Mouse (Mus musculus): ENCODE results near the gene Fance. TPM values are rescaled to one million over a fixed set of nuclear protein-coding genes. Genes with fewer than 3 reads are reported as not detected.
"Not testable (repeated sequence)": the region's sequence is repeated elsewhere in the genome, so short reads cannot be mapped to it uniquely, and the experiment has no call there.

Gene Fance
- polyA plus RNA-seq, 3 experiments from 2014 or later = 3.2 to 8.3 (median 6.6) TPM

DNA sequence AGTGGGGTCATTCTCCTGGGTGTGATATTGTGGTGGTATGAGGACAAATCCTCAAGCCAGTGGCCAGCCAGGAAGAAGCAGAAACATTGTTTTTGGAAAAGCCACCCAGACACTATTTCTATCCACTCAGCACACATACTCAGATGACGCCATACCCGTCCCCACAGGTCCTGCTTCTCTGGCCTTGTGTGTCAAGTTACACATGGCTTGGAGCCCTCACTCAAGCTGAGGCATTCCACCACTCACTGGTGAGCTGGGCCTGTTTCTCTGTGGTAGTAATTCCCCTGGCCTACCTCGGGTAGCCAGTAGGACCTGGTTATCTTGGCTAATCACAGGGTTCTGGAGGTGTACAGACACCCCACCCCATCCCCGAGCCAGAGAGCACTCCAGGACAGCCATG lies 19.6 kb upstream of the Fance start:
- no peak for ATAC-seq

GRCm38 (mm10) chr17:28294449-28295333 lies 18.6 kb upstream of the Fance start:
- ATAC-seq = no peak

GRCm38 (mm10) chr17:28298888-28299287 lies 14.4 kb upstream of the Fance start:
- no peak for ATAC-seq

GRCm38 (mm10) chr17:28299669-28300320 lies 13.5 kb upstream of the Fance start:
- ATAC-seq = no peak

DNA sequence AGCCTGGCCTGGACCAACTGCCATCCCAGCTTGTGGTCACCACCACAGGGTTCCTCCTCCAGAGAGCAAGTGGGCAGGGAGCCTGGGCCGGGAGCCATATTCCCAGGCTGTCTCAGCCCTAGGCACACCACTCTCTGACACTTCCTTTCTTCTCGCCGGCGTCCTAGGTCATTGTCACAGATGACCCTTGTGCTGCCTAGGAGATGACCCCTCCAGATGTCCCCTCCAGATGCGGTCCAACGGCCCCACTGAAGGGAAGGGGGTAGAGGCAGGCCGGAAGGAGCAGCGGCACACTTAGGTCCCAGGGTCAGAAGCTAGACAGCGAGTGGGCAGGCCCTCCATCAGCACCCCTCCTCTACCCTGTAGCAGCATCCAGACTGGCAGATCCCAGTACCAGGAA lies 13.0 kb upstream of the Fance start:
- ATAC-seq = no peak

DNA sequence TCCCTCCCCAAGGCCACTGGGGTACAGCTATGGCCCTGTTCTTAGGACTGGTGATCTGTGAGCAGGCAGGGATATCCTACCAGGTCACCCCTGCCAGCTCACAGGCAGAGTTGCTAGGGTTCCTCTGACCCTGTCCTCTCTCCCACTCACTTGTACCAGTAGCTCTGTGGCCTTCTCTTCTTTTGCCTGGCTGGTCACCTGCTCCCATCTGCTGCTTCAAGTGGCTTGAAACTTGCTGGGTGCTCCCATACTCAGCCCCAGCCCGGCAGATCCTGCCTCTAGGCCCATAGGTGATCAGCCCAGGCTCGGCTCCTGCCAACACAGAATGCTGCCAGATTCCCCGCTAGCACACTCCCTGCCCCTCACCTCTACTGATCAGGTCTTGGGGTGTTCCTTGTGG lies 12.5 kb upstream of the Fance start:
- ATAC-seq = no peak

DNA sequence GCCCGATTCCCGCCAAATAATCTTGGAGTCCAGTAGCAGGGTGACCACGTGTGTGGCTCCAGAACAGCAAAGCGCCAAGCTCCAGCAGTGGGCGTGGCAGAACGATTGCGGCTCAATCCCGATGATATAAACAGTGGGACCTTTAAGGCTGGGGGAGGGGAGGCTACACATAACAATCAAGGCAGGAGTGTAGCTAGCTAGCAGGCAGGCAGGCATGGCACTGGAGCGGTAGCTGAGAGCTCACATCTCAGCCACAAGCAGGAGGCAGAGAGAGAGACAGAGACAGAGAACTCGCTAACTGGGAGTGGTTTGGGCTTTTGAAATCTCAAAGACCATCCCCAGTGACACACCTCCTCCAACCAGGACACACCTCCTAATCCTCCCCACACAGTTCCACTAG lies 8.1 kb upstream of the Fance start:
- ATAC-seq = no peak

- ATAC-seq = peak; percentile 37
Measured at GRCm38 (mm10) chr17:28308297-28309195, 4.8 kb upstream of the Fance start.

GRCm38 (mm10) chr17:28310831-28311230 lies 2.5 kb upstream of the Fance start:
- no peak for ATAC-seq

DNA sequence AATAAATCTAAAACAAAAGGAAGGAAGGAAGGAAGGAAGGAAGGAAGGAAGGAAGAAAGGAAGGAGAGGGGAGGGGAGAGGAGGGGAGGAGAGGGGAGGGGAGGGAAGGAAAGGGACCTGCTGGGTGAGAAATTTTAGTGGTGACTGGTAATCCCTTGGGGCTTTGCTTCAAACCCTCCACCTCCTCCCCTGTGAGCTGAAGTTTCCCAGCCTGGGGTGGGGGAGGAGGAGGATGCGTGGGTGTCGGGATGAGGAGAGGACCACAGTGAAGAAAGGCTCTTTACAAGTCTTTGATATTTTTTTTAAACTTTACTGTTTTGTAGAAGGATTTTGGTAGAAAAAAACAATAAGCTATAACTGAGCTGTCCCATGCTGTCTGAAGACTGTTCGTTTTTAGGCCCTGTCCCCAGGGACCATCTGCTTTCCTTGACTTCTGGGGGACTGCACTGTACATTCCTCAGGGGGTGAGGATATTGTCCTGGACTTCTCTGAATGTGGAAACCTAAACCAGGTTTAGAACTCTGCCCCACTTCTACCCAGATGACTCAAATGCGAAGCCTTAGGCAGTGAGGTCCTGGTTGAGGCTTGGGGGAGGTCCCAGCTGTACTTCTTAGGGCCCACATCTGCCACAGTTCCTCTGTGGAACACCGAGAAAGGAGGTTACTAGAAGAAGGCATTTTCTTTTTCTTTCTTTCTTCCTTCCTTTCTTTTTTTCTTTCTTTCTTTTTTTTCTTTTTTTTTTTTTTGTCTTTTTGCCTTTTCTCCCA lies 1.8 kb upstream of the Fance start:
- ATAC-seq = no peak

- ATAC-seq = no peak
Measured at GRCm38 (mm10) chr17:28312232-28313211, 797 bp upstream of the Fance start.

- no peak for ATAC-seq
Measured at GRCm38 (mm10) chr17:28313880-28314225, 534 bp downstream of the Fance start.

DNA sequence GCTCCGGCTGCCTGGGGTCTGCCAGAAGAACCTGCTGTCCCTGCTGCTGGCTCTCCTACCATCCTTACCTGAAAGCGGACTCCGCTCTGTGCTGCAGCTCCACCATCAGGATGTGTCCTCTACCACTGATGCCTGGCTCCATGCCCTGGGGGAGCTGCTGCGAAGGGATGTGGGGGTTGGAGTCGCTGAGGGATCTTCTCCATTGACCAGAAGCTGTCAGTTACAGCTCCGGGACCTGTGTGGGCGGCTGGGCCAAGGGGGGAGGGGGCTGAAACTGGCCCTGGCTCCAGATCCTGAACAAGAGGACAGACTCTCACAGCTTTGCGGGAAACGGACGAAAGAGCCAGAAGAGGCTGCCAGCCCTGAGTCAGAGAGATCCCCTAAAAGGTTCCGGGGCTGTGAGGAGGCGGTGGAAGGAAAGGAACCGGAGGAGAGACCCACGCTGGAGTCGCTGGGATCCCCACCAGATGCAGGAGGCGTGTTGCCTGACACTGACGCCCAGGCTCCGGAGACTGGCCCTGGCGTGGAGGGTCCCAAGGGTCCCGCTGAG lies 2.4 kb downstream of the Fance start:
- ATAC-seq = no peak

GRCm38 (mm10) chr17:28316476-28316875 lies 3.2 kb downstream of the Fance start:
- no peak for ATAC-seq

DNA sequence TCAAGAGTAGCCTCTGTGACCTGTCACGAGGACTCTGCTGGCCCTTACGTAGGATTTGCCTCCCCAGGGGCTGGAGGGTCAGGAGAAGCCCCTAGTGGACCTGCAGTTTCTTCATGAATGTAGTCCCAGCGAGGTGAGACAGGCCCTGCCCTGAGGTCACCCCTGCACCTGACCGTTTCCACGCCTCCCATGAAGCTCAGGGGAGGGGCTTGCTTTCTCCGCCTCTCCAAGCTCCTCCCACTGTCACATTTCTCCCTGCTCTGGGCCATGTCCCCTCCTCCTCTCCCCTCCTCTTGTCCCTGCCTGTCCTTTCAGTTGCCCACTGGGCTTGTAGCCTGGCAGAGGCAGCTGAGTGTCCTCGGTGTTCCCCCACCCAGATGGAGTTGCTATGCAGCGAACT lies 3.8 kb downstream of the Fance start:
- no peak for ATAC-seq

DNA sequence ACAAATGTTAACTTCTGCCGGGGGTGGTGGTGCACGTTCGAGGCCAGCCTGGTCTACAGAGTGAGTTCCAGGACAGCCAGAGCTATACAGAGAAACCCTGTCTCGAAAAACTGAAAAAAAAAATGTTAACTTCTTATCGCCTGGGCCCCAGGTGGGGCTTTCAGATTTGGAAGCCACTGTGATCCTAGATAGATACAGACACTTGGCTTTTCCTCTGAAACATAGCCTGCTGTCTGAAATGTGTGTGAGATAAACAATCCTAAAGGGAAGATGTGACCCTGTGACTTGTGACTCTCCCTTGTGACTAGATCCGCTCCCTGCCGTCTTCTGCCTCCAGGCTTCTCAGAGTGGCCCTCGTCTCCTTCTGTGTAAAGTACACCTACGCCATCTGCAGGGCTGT lies 4.4 kb downstream of the Fance start:
- ATAC-seq = no peak

DNA sequence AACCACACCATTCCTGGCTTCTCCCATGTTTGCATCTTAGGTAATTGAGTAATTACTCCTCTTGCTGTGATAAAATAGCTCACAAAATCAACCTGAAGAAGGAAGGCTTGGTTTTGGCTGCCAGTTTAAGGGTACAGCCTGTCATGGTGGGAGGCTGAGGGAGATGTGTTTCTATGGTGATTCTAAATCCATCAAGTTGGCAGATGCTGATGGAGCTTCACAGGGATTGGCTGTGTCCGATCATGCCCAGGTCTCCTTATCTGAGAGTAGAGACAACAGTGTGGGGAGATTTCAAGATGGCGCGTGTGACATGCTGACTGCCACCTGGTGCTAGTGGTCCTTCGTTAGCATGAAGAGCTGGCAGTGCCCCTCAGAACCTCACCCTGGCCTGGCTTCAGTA lies 8.4 kb downstream of the Fance start:
- ATAC-seq = no peak

- ATAC-seq = no peak
Measured at GRCm38 (mm10) chr17:28323786-28324185, 10.5 kb downstream of the Fance start.

- not testable (repeated sequence) for ATAC-seq
Measured at GRCm38 (mm10) chr17:28324416-28324815, 11.1 kb downstream of the Fance start.

DNA sequence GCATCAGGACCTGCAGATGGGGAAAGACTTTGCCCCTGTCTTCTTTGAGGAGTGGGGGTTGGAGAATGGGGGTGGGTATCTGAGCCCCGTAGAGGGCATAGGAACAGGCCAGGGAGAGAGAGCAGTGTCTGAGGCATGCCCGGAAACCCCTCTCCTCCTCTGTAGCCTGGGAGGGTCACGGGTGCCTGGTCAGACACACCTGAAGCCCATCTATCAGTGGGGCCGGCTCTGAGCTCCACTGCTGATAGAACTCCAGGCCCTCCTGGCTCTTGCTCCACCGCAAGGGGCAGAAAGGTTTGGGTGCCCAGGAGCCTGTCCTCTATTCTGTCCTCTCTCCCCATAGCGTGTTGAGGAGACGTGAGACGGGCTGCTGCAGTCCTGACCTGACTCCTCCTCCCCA lies 12.4 kb downstream of the Fance start:
- ATAC-seq = no peak

DNA sequence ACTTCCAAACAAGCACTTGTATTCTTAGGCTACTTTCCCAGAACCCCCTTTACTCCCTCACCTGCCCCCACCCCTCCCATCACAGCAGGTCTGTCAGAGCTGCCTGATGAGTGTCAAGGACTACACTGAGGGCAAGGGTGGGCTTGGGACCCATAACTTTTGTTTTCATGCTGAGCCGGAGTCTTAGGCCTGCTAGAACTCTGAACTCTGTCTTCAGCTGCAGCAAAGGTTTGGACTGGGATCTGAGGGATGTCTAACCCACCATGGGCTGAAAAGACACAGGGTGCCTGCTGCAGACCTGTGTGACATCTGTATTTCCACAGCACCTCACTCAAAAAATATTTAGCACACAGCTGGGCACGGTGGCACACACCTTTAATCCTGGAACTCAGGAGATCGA lies 13.6 kb downstream of the Fance start:
- no peak for ATAC-seq
